Mouse (Mus musculus) stomach, postnatal 0 days (tissue): Measurements from ENCODE around the gene Thbs3. TPM values are rescaled to one million over a fixed set of nuclear protein-coding genes. Genes with fewer than 3 reads are reported as not detected.

Source experiments
- ATAC-seq: fragments of 200-750 bp; cut with Nextera tagmentation; 2 replicates; pipeline ENCODE4 v1.8.0; 2017; ENCODE audit not compliant: low FRiP score, low TSS enrichment
- DNase-seq: peaks from one replicate; pipeline ENCODE4 v3.0.0-alpha.2; 2016; ENCODE audit warnings: low spot score
- H3K27ac ChIP-seq: fragments of 300-500 bp; sonication (generic); replicated peaks from 2 replicates; pipeline ENCODE4 v1.5.1; 2014; ENCODE audit warnings: mild to moderate bottlenecking, control low read depth
- H3K27me3 ChIP-seq: fragments of 300-500 bp; sonication (generic); 2 replicates; pipeline ENCODE4 v1.6.1; 2014; ENCODE audit warnings: low read length; ENCODE audit not compliant: control insufficient read depth, insufficient read depth
- H3K36me3 ChIP-seq: fragments of 300-500 bp; sonication (generic); 2 replicates; pipeline ENCODE4 v1.6.1; 2014; ENCODE audit warnings: low read length, mixed read lengths; ENCODE audit not compliant: control insufficient read depth, insufficient read depth
- H3K4me1 ChIP-seq: fragments of 300-500 bp; sonication (generic); replicated peaks from 2 replicates; pipeline ENCODE4 v1.6.1; 2014; ENCODE audit warnings: antibody characterized with exemption; ENCODE audit not compliant: control insufficient read depth, insufficient read depth
- H3K4me2 ChIP-seq: fragments of 300-500 bp; sonication (generic); replicated peaks from 2 replicates; pipeline ENCODE4 v1.6.1; 2014; ENCODE audit warnings: low read depth, mild to moderate bottlenecking, control low read depth, moderate library complexity
- H3K4me3 ChIP-seq: fragments of 300-500 bp; sonication (generic); 2 replicates; pipeline ENCODE4 v1.5.1; 2014; ENCODE audit warnings: low read depth, low read length, control low read depth
- H3K9ac ChIP-seq: fragments of 300-500 bp; sonication (generic); 2 replicates; pipeline ENCODE4 v1.6.1; 2014; ENCODE audit warnings: mild to moderate bottlenecking, low read length, control low read depth, mixed read lengths
- H3K9me3 ChIP-seq: fragments of 300-500 bp; sonication (generic); 2 replicates; pipeline ENCODE4 v1.6.1; 2016; ENCODE audit warnings: low read length; ENCODE audit not compliant: control insufficient read depth
- CTCF ChIP-seq: IDR thresholded peaks from 2 replicates; pipeline ENCODE4 v1.5.1; 2016; ENCODE audit warnings: antibody characterized with exemption, low read depth, mild to moderate bottlenecking, moderate library complexity
- EP300 ChIP-seq: optimal IDR thresholded peaks from 2 replicates; pipeline ENCODE3; 2016; ENCODE audit warnings: antibody characterized with exemption
- WGBS: fragments of 180-500 bp; shearing (Covaris S2); extraction: QIAGEN DNeasy Blood & Tissue Kit; methylation state at CpG from one replicate; pipeline ENCODE4 v1.1.7; 2014; 5-methylcytosine and 5-hydroxymethylcytosine counted together
- polyA plus RNA-seq: library from polyadenylated mRNA; unstranded; fragments of >200 nt; fragmentation: Nextera tagmentation; extraction: Ambion mirVana; gene quantifications from 2 replicates; pipeline ENCODE4 v1.2.1, GENCODE M21; 2015

The Thbs3 gene
- polyA plus RNA-seq, 1 experiment from 2014 or later = 25.5 TPM

GRCm38 (mm10) chr3:89202253-89203141 is 12.5 kb upstream of the Thbs3 start, which contains the start of gene Gba:
Gene Gba (plus strand): TSS chr3:89202928.
- DNase-seq = peak; percentile 86
- 22% methylated on average over 13 of the region's 13 CpGs for WGBS
- Histone ChIP-seq H3K9ac (peak within 1 kb of the TSS; percentile 68), H3K4me1 (0 out of 2 replicates have a peak, but pooled peaks cover 2% of the 10 kb centered on the region), H3K4me3 (peak within 1 kb of the TSS; percentile 57), H3K27ac (peak within 1 kb of the TSS; percentile 56), H3K4me2 (peak within 1 kb of the TSS; percentile 64), H3K27me3 (no peaks in the 10 kb centered on the region), H3K36me3 (peaks cover 14% of the 10 kb centered on the region), H3K9me3 (no peaks in the 10 kb centered on the region)
- no peak for TF ChIP-seq CTCF
- TF ChIP-seq EP300 = peak; percentile 35
- peak; percentile 81 for ATAC-seq

- no peak for DNase-seq
- Histone ChIP-seq H3K4me3 (peak overlapping the region; percentile 57), H3K9me3 (no peaks in the 10 kb centered on the region), H3K4me2 (peak overlapping the region; percentile 64), H3K36me3 (peaks cover 19% of the 10 kb centered on the region), H3K27me3 (no peaks in the 10 kb centered on the region), H3K9ac (peak overlapping the region; percentile 68), H3K4me1 (0 out of 2 replicates have a peak, but pooled peaks cover 2% of the 10 kb centered on the region), H3K27ac (peak overlapping the region; percentile 56)
- WGBS = 41% methylated on average over 5 of the region's 5 CpGs
- no peak for TF ChIP-seq CTCF
- no peak for TF ChIP-seq EP300
- peak; percentile 27; the same call in 1 of the 2 replicates for ATAC-seq
Measured at GRCm38 (mm10) chr3:89203142-89203514, 11.9 kb upstream of the Thbs3 start.

GRCm38 (mm10) chr3:89206079-89206478 is 8.9 kb upstream of the Thbs3 start:
- no peaks in the 10 kb centered on the region for H3K27me3 ChIP-seq
- DNase-seq = no peak
- no peak overlapping the region for H3K9ac ChIP-seq
- TF ChIP-seq CTCF (no peak), EP300 (no peak)
- H3K4me3 ChIP-seq = no peak overlapping the region
- H3K9me3 ChIP-seq = no peaks in the 10 kb centered on the region
- H3K4me1 ChIP-seq = 0 out of 2 replicates have a peak, but pooled peaks cover 2% of the 10 kb centered on the region
- H3K36me3 ChIP-seq = peaks cover 34% of the 10 kb centered on the region
- 90% methylated on average over 7 of the region's 7 CpGs for WGBS
- no peak for ATAC-seq
- H3K27ac ChIP-seq = peak overlapping the region; percentile 49
- no peak overlapping the region for H3K4me2 ChIP-seq

- H3K9ac ChIP-seq = no peak overlapping the region
- TF ChIP-seq CTCF (no peak), EP300 (no peak)
- 69% methylated on average over 2 of the region's 2 CpGs for WGBS
Measured at GRCm38 (mm10) chr3:89206695-89207094, 8.3 kb upstream of the Thbs3 start.

GRCm38 (mm10) chr3:89208075-89208657 is 6.8 kb upstream of the Thbs3 start:
- 78% methylated on average over 13 of the region's 13 CpGs for WGBS

More at GRCm38 (mm10) chr3:89206695-89207094, 8.3 kb upstream of the Thbs3 start:
- ATAC-seq (no peak), DNase-seq (no peak)
- Histone ChIP-seq H3K36me3 (peaks cover 34% of the 10 kb centered on the region), H3K4me1 (0 out of 2 replicates have a peak, but pooled peaks cover 2% of the 10 kb centered on the region), H3K27me3 (no peaks in the 10 kb centered on the region), H3K27ac (peak overlapping the region; percentile 76), H3K4me3 (no peak overlapping the region), H3K9me3 (no peaks in the 10 kb centered on the region), H3K4me2 (no peak overlapping the region)

More at GRCm38 (mm10) chr3:89208075-89208657, 6.8 kb upstream of the Thbs3 start:
- Histone ChIP-seq H3K27ac (peak overlapping the region; percentile 76), H3K27me3 (no peaks in the 10 kb centered on the region), H3K36me3 (peaks cover 34% of the 10 kb centered on the region), H3K9ac (no peak overlapping the region), H3K4me2 (0 out of 2 replicates have a peak overlapping the region, but pooled peaks have one; percentile 5), H3K4me3 (no peak overlapping the region), H3K4me1 (peaks cover 6% of the 10 kb centered on the region; the same call in 1 of the 2 replicates), H3K9me3 (no peaks in the 10 kb centered on the region)
- TF ChIP-seq CTCF = no peak
- ATAC-seq (peak; percentile 1; the same call in 1 of the 2 replicates), DNase-seq (no peak)
